Mouse (Mus musculus) cerebellum, adult 8-10 months (tissue): Measurements from ENCODE around the gene Znhit6.

Experiments
- DNase-seq: peaks from one replicate; pipeline ENCODE4 v3.0.0; 2022

Znhit6 gene

DNA sequence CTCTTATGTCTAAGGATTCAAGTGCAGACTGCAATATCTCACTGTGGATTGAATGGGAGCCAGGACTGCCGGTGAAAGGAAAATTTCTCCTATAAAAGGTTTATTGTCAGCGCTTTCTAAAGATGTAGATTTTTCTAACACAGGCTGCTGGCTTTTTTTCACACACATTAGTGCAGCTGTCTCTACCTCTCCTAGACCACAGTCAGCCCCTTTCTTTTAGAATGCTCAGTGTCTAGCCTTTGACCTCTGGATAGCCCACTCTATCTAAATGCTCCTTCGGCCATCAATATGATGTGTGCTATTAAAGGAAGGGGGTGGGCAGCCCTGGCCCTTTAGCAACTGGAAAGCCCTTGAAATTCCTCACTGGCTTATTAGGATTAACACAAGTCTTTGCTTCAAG lies 70.0 kb downstream of the Znhit6 start:
- no peak for DNase-seq

DNA sequence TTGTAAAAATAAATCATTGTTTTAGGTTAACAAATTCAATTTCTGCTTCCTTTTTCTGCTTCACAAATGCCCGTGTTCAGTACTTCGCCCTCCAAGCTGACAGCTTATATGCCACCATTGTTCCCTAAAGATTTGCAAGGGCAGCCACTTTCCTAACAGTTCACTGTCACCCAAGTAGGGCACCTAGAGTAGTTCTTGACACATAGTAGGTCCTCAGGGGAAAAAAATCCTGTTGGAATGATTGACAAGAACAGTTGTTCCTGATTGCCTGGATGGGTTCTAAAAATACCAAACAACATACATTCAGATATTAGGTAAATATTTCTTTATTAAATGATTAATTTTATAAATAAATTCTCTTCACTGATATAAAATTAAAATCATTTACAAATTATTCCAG lies 70.7 kb downstream of the Znhit6 start:
- DNase-seq, result no peak

DNA sequence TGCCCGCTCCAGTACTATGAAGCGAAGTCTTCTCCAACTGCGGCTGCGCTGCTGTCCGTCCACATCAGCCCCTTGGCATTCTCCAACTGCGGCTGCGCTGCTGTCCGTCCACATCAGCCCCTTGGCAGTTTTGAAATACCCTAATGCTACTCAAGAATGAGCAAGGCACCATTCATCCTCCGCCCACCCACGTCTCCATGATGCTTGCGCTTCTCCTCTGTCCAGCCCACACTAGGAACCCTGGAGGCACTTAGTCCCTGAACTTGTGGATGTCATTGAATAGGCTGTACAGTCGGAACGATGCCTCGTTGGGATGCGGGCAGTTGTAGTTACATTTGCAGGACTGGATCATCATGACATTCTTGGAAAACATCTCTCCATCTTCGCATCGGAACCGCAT lies 71.4 kb downstream of the Znhit6 start:
- DNase-seq, result no peak

DNA sequence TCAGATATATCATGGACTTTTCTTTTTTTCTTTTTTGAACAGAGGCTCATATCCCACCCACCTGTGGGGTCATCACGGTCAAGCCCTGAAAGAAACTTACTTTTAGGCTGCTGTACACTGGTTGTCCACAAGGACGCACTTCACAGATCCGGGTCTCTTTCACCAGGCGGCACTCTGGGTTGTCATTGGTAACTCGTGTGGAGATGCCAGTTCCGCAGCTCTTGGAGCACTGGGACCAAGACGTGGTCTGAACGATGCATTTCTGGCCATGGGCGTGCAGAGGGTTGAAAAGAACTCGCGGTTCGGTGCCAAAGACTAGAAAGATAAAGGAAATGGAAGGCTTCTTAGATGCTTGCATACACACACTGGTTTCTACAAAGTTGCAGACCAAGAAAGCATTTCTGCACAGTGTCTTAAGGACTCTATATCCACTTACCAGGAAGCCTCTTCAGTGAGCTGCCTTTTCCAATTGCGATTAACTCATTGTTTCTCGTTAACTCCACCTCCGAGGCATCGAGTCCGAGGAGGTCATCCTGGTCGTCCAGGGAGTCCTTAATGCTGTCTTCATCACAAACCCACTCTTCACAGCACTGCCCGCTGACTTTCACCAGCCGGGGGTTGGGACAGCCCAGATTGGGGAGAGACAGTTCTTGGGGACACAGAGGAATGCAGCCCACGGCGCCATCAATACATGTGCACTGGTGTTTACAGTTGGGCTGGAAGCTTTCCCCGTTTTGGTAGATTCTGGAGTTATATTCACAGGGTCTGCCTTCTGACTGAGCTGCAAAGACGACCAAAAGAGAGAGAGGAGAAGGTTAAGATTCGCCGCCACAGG lies 72.3 kb downstream of the Znhit6 start:
- no peak for DNase-seq

DNA sequence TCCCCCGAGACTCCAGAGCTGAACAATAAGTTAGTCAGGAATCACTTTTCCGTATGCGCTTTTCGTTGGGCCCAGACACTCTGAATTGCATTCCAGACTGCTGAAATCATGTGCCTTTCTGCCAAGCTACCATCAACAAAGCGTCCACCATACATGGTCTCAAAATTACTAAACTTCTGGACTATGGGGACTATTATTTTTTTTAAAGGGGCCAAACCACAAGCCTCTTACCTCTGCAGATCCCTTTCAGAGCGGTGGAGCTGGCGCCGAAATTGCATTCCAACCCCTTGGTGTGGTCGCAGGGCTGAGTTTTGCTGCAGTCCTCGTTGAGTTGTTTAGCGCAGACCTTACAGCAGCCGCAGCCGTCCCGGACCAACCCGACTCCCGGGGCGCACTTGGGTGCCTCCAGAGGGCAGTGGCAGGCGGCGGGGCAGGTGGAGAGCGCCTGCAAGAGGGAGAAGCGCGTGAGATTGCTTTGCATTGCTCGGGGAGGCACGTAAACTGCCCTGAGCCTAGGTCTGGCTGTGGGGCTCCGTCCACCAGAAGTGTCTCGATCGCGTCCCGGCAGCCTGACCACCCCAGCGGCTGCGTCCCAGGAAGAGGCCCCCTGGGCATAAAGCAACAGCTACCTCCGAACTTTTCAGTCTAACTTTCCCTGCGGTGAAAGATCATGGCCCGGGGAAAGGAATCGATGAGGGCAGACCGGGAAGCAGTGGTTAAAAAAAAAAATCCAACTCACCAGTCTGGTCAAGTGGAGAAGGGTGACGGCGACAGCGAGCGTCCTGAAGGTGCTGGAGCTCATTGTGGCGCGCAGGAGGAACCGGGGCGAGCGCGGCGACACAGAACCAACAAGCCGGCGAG lies 73.2 kb downstream of the Znhit6 start:
- DNase-seq, result no peak

DNA sequence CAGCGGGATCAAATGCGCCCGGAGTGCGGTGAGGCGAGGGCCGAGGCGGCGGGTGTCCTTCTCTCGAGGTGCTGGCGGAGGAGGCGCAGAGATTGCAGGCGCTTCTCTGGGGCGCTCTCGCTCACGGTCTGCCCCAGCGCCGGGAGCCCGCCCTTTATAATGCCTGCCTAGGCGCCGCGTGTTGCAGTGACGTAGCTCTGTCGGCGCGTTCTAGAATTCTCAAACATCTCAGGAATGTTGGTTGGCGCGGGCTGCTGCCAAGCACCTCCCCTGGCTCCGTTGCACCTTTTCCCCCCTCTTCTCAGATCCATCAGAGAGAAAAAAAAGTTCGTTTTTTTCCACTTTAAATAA lies 73.8 kb downstream of the Znhit6 start, which contains the start of gene Ccn1:
Gene Ccn1 (minus strand): TSS at position 130 of the 351 bp plus-strand sequence.
- DNase-seq, result no peak

DNA sequence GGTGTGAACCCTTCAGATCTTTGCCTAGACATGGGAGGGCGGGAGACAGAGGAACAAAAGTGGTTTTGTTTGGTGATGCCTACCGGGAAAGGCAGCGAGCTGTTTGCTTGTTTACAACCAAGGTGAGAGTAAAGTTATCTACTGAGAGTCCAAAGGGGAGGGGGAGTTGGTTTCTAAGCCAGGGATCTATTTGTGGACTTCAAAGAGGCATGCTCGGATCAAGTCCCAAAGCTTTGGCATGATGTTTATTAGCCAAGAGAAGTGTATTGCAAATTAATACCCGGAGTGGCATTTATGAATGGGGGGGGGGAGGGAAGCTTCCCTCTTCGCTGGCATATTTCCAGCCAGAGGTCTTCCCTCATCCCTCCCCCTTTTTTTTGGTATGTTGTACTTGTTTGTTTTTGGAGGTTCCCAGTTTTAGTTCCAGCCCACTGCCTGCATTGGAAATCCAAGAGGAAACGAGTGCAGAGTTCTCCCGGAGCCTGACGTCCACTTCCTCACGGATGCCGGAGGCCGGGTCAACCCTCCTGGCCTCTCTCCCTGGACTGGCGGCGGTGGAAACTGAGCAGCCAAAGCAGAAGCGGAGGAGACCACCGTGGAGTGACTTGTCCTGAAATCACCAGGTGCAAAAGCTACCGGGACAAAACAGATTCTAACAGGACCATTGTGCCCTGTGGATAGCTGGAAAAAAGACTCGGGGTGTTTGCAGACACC lies 74.5 kb downstream of the Znhit6 start:
- DNase-seq, result no peak

DNA sequence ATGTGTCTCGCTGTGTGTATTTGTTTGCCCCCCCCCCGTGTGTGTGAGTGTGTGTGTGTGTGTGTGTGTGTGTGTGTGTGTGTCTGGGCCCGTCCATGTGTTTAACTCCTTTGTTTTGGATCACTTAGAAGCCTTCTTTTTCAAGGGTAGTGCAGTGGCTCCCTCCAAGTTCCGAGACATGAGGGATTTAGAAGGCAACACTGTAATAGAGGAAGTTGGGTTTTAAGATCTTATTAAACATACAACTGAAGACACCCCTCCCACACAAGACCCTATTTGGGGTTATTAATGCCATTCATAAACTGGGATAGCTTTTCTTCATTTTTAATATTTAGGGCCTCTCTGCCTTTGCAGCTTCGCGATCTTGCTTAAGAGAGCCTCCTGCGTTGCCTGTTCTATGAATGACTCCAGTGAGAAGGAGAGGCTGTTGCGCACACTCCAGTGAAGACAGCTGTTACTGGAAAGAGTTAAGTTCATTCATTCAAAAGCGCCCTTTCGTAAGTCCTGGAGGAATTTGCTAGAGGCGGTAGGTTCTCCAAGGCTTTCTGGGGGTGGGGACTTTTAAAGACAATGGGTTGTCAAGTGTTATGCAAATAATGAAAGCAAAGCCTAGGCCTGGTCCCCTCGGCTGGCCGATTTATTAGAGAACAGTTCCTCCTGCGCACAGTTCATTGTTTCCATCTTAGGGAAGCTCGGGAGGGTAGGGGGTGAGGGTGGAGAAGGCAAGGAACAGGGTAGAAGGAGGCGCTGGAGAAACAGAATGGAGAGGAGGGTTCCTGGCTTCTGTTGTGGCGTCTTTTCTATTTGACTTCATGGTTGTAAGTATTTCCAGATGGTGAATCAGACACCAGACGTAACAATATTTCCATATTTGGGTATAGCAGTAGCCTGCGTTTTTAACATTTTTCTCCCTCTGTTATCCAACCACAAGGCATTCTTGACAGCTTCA lies 75.3 kb downstream of the Znhit6 start:
- no peak for DNase-seq

DNA sequence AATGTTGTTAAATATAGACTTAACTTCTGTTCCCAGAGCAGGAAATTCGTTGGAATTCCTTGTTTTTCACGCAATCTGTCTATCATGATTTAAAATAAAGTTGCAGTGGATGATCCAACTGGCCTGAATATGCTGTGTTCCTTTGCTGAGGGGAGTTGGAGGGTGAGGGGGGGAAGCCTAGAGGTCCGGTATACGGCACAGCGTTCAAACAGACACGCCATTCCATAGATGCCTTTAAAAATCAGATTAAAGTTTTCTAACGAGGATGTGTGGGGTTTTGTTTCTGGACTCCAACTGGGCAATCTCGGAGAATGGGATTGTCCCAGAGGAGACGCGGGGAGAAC lies 75.9 kb downstream of the Znhit6 start:
- no peak for DNase-seq

DNA sequence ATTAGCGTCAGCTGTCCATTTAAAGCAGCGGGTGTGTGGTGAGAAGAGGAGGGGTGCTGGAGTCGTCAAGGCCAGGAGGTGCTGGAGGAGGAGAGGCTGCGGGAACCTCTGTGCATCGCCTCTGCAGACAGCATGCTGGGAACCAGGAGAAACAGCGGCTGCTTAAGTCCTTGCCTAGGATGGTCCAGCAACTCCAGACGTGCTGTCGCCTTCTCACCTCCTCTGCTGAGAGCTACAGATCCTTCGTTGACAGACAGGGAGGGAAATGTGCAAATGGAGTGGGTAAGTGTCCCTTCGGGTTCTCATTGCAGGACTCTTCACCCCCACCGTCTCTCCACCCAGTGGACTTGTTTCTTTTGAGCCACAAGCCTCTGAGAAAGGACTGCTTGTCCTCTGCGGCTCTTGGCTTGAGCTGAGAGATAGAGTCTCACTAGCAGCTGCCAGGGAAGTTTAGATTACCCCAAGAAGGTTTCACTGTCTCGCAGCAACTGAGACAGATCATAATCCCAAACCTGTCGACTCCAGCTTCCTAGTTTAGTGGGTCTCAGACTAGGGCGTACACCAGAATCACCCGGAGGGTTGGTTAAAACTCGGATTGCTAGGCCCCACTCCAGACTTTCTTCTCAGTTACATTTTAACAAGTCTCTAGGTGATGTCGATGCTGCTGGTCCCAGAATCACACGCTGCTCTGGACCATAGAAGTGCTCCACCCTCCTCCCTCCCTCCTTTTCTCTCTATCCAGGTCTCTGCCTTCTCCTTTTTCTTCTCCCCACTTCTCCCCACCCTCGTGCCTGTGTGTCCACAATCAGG lies 76.5 kb downstream of the Znhit6 start:
- DNase-seq, result no peak

DNA sequence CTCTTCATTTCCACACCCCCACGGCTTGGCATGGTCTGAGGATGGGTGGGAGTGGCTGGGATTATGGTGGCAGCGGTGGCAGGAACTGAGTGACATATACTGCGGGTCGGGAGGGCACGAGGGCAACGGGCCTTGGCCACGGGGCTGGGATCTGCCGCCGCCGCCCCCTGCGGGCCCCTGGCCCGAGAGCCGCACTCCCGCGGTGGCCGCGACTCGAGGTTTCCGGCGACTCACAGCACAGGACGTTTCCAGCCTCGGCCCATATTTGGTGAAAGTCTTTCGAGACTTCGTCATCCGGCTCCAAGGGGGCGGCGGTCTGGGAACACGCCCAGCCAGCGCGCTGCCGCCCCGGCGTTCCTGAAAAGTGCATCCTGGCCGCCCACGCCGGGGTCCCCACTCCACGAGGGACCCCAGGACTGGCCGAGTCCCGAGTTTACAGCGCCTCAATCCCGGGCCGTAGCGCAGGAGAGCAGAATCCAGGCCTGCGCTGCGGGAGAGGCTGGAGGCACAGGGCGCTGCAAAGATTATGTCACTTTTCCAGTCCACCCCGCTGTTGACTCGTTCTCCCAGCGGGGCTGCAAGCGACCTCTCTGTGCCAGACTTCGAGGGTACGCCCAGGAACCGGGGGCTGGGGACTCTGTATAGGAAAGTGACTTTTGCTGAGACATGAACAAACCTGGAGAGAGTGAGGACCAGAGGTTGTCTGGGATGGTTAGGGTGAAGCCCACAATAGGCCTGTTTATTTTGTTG lies 77.4 kb downstream of the Znhit6 start:
- no peak for DNase-seq

DNA sequence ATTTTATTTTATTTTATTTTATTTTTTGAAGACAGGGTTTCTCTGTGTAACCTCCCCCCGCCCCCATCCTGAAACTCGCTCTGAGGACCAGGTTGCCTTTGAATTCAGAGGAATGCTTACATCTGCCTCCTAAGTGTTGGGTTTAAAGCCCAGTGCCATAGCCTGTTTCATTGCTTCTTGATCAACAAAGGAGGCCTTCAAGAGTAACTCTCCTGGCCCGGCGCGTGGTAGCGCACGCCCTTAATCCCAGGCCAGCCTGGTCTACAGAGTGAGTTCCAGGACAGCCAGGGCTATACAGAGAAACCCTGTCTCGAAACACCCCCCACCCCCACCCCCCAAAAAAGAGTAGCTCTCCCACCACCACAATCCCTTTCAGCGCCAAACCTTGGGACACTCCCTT lies 78.0 kb downstream of the Znhit6 start:
- DNase-seq, result no peak
